Mouse (Mus musculus) lung, postnatal 0 days (tissue): ENCODE measurements at regions not wholly inside any gene's neighbourhood (a gene's known extent, or its start where the extent isn't known, plus 50 kb on each side); places are given as distances from the start of the nearest gene placed in this dataset.

Source experiments
- ATAC-seq: fragments of 200-750 bp; cut with Nextera tagmentation; 2 replicates; pipeline ENCODE4 v1.8.0; 2017; ENCODE audit warnings: moderate library complexity
- DNase-seq: peaks from one replicate; pipeline ENCODE4 v3.0.0-alpha.2; 2016; ENCODE audit warnings: low spot score
- H3K27ac ChIP-seq: fragments of 300-500 bp; sonication (generic); 2 replicates; pipeline ENCODE4 v1.5.1; 2014; ENCODE audit warnings: antibody characterized with exemption, mild to moderate bottlenecking, low read length, mixed read lengths
- H3K27me3 ChIP-seq: fragments of 300-500 bp; sonication (generic); replicated peaks from 2 replicates; pipeline ENCODE4 v1.6.1; 2014; ENCODE audit warnings: low read length, mixed read lengths; ENCODE audit not compliant: insufficient read depth
- H3K36me3 ChIP-seq: fragments of 300-500 bp; sonication (generic); 2 replicates; pipeline ENCODE4 v1.6.1; 2014; ENCODE audit warnings: low read length, mixed read lengths; ENCODE audit not compliant: insufficient read depth
- H3K4me1 ChIP-seq: fragments of 300-500 bp; sonication (generic); 2 replicates; pipeline ENCODE4 v1.6.1; 2014; ENCODE audit warnings: antibody characterized with exemption, low read depth, low read length, mixed read lengths; ENCODE audit not compliant: insufficient read depth
- H3K4me2 ChIP-seq: fragments of 300-500 bp; sonication (generic); replicated peaks from 2 replicates; pipeline ENCODE4 v1.6.1; 2014; ENCODE audit warnings: low read depth, mild to moderate bottlenecking, low read length, moderate library complexity, mixed read lengths
- H3K4me3 ChIP-seq: fragments of 300-500 bp; sonication (generic); 2 replicates; pipeline ENCODE4 v1.5.1; 2014; ENCODE audit warnings: low read depth, low read length
- H3K9ac ChIP-seq: fragments of 300-500 bp; sonication (generic); replicated peaks from 2 replicates; pipeline ENCODE4 v1.6.1; 2014; ENCODE audit warnings: low read depth, mild to moderate bottlenecking
- H3K9me3 ChIP-seq: fragments of 300-500 bp; sonication (generic); 2 replicates; pipeline ENCODE4 v1.6.1; 2016; ENCODE audit warnings: low read length, mixed read lengths
- CTCF ChIP-seq: IDR thresholded peaks from 2 replicates; pipeline ENCODE4 v1.5.1; 2016; ENCODE audit warnings: antibody characterized with exemption, mild to moderate bottlenecking
- EP300 ChIP-seq: IDR thresholded peaks from 2 replicates; pipeline ENCODE4 v1.6.1; 2016; ENCODE audit warnings: antibody characterized with exemption, mild to moderate bottlenecking, control low read depth
- WGBS: fragments of 180-500 bp; shearing (Covaris S2); extraction: QIAGEN DNeasy Blood & Tissue Kit; methylation state at CpG from one replicate; pipeline ENCODE4 v1.1.7; 2014; 5-methylcytosine and 5-hydroxymethylcytosine counted together

GRCm38 (mm10) chr1:76136810-76137209 lies 590.7 kb downstream of the Slc4a3 start:
- Histone ChIP-seq H3K4me1 (no peaks in the 10 kb centered on the region), H3K4me2 (no peak overlapping the region), H3K9me3 (no peaks in the 10 kb centered on the region), H3K27me3 (no peaks in the 10 kb centered on the region), H3K4me3 (no peak overlapping the region), H3K9ac (no peak overlapping the region), H3K27ac (no peak overlapping the region), H3K36me3 (no peaks in the 10 kb centered on the region)
- ATAC-seq = peak; percentile 53; the same call in 1 of the 2 replicates
- WGBS = 74% methylated on average over 1 of the region's 1 CpGs
- TF ChIP-seq EP300 = peak; percentile 53; the same call in 1 of the 2 replicates
- TF ChIP-seq CTCF = no peak
- DNase-seq = peak; percentile 59

- Histone ChIP-seq H3K9ac (no peak overlapping the region), H3K4me2 (no peak overlapping the region), H3K27ac (no peak overlapping the region), H3K9me3 (no peaks in the 10 kb centered on the region), H3K36me3 (no peaks in the 10 kb centered on the region), H3K4me1 (no peaks in the 10 kb centered on the region), H3K27me3 (no peaks in the 10 kb centered on the region), H3K4me3 (no peak overlapping the region)
- no peak for ATAC-seq
- WGBS = 74% methylated on average over 6 of the region's 6 CpGs
- DNase-seq = no peak
- TF ChIP-seq CTCF (no peak), EP300 (no peak)
Observed at GRCm38 (mm10) chr1:76137701-76138100, 591.6 kb downstream of the Slc4a3 start.

GRCm38 (mm10) chr1:76143516-76143915 lies 597.5 kb downstream of the Slc4a3 start:
- ATAC-seq (no peak), DNase-seq (no peak)
- H3K4me3 ChIP-seq = no peak overlapping the region
- H3K4me2 ChIP-seq = no peak overlapping the region
- no peak overlapping the region for H3K9ac ChIP-seq
- H3K36me3 ChIP-seq = no peaks in the 10 kb centered on the region
- WGBS = 66% methylated on average over 5 of the region's 5 CpGs
- TF ChIP-seq EP300 (no peak), CTCF (no peak)
- no peaks in the 10 kb centered on the region for H3K4me1 ChIP-seq
- H3K27me3 ChIP-seq = no peaks in the 10 kb centered on the region
- no peak overlapping the region for H3K27ac ChIP-seq
- H3K9me3 ChIP-seq = no peaks in the 10 kb centered on the region

DNA sequence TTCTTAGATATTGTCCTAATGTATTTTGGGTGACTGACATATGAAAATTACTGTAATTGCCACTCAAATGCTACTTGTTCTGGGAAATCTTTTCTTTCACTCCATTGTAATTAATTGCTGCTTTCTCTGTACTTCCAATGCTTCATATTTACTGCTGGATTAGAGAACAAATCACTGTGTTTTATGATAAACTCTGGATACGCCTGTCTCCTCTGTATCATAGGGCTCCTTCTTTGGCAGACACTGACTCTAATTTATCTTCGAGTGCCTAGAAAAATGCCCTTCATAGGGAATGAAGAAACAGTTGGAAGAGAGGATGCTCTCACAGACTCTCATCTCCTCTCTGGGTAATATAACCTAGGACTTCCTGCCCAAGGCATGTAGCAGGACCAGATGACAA lies 602.9 kb downstream of the Slc4a3 start:
- Histone ChIP-seq H3K27me3 (no peaks in the 10 kb centered on the region), H3K9me3 (no peaks in the 10 kb centered on the region), H3K4me2 (no peak overlapping the region), H3K9ac (no peak overlapping the region), H3K27ac (no peak overlapping the region), H3K4me3 (no peak overlapping the region), H3K36me3 (no peaks in the 10 kb centered on the region), H3K4me1 (no peaks in the 10 kb centered on the region)
- ATAC-seq (no peak), DNase-seq (no peak)
- TF ChIP-seq EP300 (no peak), CTCF (no peak)
- WGBS = 86% methylated on average over 2 of the region's 2 CpGs

- no peak for ATAC-seq
- no peaks in the 10 kb centered on the region for H3K9me3 ChIP-seq
- DNase-seq = no peak
- H3K27ac ChIP-seq = no peak overlapping the region
- H3K4me3 ChIP-seq = no peak overlapping the region
- 73% methylated on average over 8 of the region's 8 CpGs for WGBS
- no peak overlapping the region for H3K4me2 ChIP-seq
- H3K4me1 ChIP-seq = no peaks in the 10 kb centered on the region
- H3K36me3 ChIP-seq = no peaks in the 10 kb centered on the region
- TF ChIP-seq EP300 (no peak), CTCF (no peak)
- H3K9ac ChIP-seq = no peak overlapping the region
- H3K27me3 ChIP-seq = no peaks in the 10 kb centered on the region
Observed at GRCm38 (mm10) chr1:76156291-76156690, 610.2 kb downstream of the Slc4a3 start.

- no peak for ATAC-seq
- no peaks in the 10 kb centered on the region for H3K36me3 ChIP-seq
- H3K9me3 ChIP-seq = no peaks in the 10 kb centered on the region
- H3K27me3 ChIP-seq = no peaks in the 10 kb centered on the region
- WGBS = 49% methylated on average over 2 of the region's 2 CpGs
- no peak overlapping the region for H3K9ac ChIP-seq
- no peak overlapping the region for H3K4me3 ChIP-seq
- no peak overlapping the region for H3K27ac ChIP-seq
- H3K4me1 ChIP-seq = no peaks in the 10 kb centered on the region
- H3K4me2 ChIP-seq = no peak overlapping the region
- DNase-seq = no peak
- no peak for TF ChIP-seq EP300
- no peak for TF ChIP-seq CTCF
Observed at GRCm38 (mm10) chr1:76167486-76167885, 621.4 kb downstream of the Slc4a3 start.

GRCm38 (mm10) chr1:76181181-76181580 lies 635.1 kb downstream of the Slc4a3 start:
- no peak overlapping the region for H3K27ac ChIP-seq
- no peak for DNase-seq
- WGBS = 66% methylated on average over 3 of the region's 3 CpGs
- no peaks in the 10 kb centered on the region for H3K27me3 ChIP-seq
- no peak overlapping the region for H3K4me2 ChIP-seq
- no peaks in the 10 kb centered on the region for H3K4me1 ChIP-seq
- no peak overlapping the region for H3K9ac ChIP-seq
- ATAC-seq = no peak
- no peaks in the 10 kb centered on the region for H3K9me3 ChIP-seq
- TF ChIP-seq CTCF (no peak), EP300 (no peak)
- H3K4me3 ChIP-seq = no peak overlapping the region
- H3K36me3 ChIP-seq = no peaks in the 10 kb centered on the region
